Mouse (Mus musculus) midbrain, embryonic 11.5 days (tissue): Measurements from ENCODE around the gene Prkag2. TPM values are rescaled to one million over a fixed set of nuclear protein-coding genes. Genes with fewer than 3 reads are reported as not detected.
"Not testable (repeated sequence)": the region's sequence is repeated elsewhere in the genome, so short reads cannot be mapped to it uniquely, and the experiment has no call there.

Source experiments
- ATAC-seq: fragments of 200-750 bp; cut with Nextera tagmentation; 2 replicates; pipeline ENCODE4 v1.8.0; 2017; ENCODE audit warnings: moderate TSS enrichment, moderate library complexity; ENCODE audit not compliant: low FRiP score
- DNase-seq: peaks from one replicate; pipeline ENCODE4 v3.0.0; 2015; ENCODE audit warnings: low spot score; ENCODE audit errors: missing footprints
- H3K27ac ChIP-seq: fragments of 300-500 bp; sonication (generic); 2 replicates; pipeline ENCODE4 v1.5.1; 2014; ENCODE audit warnings: low read depth, low read length
- H3K27me3 ChIP-seq: fragments of 300-500 bp; sonication (generic); 2 replicates; pipeline ENCODE4 v1.6.1; 2014; ENCODE audit warnings: mild to moderate bottlenecking, low read length, moderate library complexity, mixed read lengths; ENCODE audit not compliant: control insufficient read depth, insufficient read depth
- H3K36me3 ChIP-seq: fragments of 300-500 bp; sonication (generic); 2 replicates; pipeline ENCODE4 v1.6.1; 2014; ENCODE audit warnings: mild to moderate bottlenecking, low read length, moderate library complexity, mixed read lengths; ENCODE audit not compliant: control insufficient read depth, insufficient read depth
- H3K4me1 ChIP-seq: fragments of 300-500 bp; sonication (generic); 2 replicates; pipeline ENCODE4 v1.6.1; 2014; ENCODE audit warnings: low read length; ENCODE audit not compliant: control insufficient read depth, insufficient read depth
- H3K4me2 ChIP-seq: fragments of 300-500 bp; sonication (generic); 2 replicates; pipeline ENCODE4 v1.6.1; 2014; ENCODE audit warnings: mild to moderate bottlenecking, moderate library complexity
- H3K4me3 ChIP-seq: fragments of 300-500 bp; sonication (generic); 2 replicates; pipeline ENCODE4 v1.5.1; 2014; ENCODE audit warnings: low read depth, low read length
- H3K9ac ChIP-seq: fragments of 300-500 bp; sonication (generic); 2 replicates; pipeline ENCODE4 v1.6.1; 2014; ENCODE audit warnings: low read length
- H3K9me3 ChIP-seq: fragments of 300-500 bp; sonication (generic); 2 replicates; pipeline ENCODE4 v1.6.1; 2016; ENCODE audit warnings: low read length; ENCODE audit not compliant: control insufficient read depth
- WGBS: fragments of 180-500 bp; shearing (Covaris S2); extraction: QIAGEN DNeasy Blood & Tissue Kit; methylation state at CpG from one replicate; pipeline ENCODE4 v1.1.7; 2014; 5-methylcytosine and 5-hydroxymethylcytosine counted together
- polyA plus RNA-seq: library from polyadenylated mRNA; unstranded; fragments of >200 nt; fragmentation: Nextera tagmentation; extraction: Ambion mirVana; gene quantifications from 2 replicates; pipeline ENCODE4 v1.2.1, GENCODE M21; 2014

Gene Prkag2
- polyA plus RNA-seq, 1 experiment from 2014 or later, result 59.8 TPM

DNA sequence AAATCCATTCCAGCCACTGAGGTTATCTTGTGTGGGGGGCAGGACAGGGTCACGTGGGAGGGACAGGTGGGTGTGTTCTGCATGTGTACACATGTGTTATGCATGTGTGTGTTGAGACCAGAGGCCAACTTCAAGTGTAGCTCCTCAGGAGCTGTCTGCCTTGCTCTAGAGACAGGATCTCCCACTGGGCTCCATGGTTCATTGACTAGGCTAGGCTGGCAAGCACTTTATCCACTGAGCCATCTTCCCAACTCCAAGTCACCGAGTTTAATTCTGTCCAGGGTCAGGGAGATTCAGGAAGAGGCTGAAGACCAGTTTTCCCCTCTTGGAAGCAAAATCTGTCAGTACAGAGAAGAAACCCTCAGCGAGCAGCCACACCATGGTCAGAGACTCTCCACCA lies 19.4 kb downstream of the Prkag2 start:
- H3K27me3 ChIP-seq, result no peaks in the 10 kb centered on the region
- no peaks in the 10 kb centered on the region for H3K9me3 ChIP-seq
- no peak overlapping the region for H3K4me2 ChIP-seq
- no peaks in the 10 kb centered on the region for H3K36me3 ChIP-seq
- no peaks in the 10 kb centered on the region for H3K4me1 ChIP-seq
- H3K4me3 ChIP-seq, result no peak overlapping the region
- WGBS, result 78% methylated on average over 3 of the region's 3 CpGs
- DNase-seq, result no peak
- H3K27ac ChIP-seq, result no peak overlapping the region
- H3K9ac ChIP-seq, result no peak overlapping the region
- no peak for ATAC-seq

DNA sequence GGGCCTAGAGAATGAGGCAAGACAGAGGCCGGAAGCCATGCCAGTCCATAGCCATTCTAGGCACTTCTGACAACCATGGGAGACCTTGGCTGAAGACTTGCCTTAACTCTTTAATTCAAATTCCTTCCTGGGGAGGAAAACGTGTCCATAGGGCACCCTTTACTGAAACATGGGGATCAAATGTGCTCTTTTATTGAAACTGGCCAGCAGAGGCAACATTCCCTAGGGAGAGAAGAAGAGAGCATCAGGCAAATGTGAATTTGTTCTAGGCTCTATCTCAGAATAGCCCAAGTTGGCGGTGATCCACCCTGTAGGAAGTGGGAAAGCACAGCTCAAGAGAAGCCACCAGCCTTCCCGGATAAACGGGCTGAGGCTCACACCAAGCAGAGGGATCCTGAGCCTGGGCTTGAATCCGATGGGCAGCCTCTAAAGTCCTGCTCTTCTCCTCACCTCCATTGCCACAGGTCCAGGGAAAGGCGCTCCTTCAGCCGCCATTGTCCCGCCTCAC lies 19.9 kb downstream of the Prkag2 start:
- Histone ChIP-seq H3K4me3 (no peak overlapping the region), H3K4me1 (no peaks in the 10 kb centered on the region), H3K9ac (no peak overlapping the region), H3K9me3 (no peaks in the 10 kb centered on the region), H3K4me2 (no peak overlapping the region), H3K27me3 (no peaks in the 10 kb centered on the region), H3K36me3 (no peaks in the 10 kb centered on the region), H3K27ac (no peak overlapping the region)
- no peak for ATAC-seq
- no peak for DNase-seq
- 92% methylated on average over 9 of the region's 9 CpGs for WGBS

DNA sequence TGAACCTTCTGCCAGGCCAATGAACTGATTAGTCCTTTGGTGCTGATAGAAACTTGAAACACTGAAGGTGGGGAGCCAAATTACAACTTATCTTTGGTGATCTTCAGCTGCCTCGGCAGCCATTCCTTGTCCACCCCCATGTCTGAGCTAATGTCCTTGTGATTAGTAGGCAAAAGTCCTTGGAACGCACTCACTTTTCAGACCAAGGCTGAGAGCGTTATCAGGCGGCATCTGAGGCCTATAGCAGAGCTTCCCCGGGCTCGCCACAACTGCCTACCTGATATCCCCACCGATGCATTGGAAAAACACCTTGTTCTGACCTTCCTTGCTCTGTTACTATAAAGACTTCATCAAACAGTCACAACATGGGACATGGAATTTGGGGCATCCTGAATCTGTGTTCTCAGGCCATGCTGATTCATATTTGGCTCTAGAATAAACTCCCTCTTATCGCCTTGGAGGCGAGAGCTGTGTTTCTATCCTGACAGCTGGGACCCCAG lies 20.6 kb downstream of the Prkag2 start:
- H3K9ac ChIP-seq, result no peak overlapping the region
- no peak for ATAC-seq
- no peak overlapping the region for H3K4me2 ChIP-seq
- H3K27ac ChIP-seq, result no peak overlapping the region
- no peaks in the 10 kb centered on the region for H3K4me1 ChIP-seq
- H3K27me3 ChIP-seq, result no peaks in the 10 kb centered on the region
- DNase-seq, result no peak
- WGBS, result 95% methylated on average over 9 of the region's 9 CpGs
- no peak overlapping the region for H3K4me3 ChIP-seq
- no peaks in the 10 kb centered on the region for H3K36me3 ChIP-seq
- no peaks in the 10 kb centered on the region for H3K9me3 ChIP-seq

DNA sequence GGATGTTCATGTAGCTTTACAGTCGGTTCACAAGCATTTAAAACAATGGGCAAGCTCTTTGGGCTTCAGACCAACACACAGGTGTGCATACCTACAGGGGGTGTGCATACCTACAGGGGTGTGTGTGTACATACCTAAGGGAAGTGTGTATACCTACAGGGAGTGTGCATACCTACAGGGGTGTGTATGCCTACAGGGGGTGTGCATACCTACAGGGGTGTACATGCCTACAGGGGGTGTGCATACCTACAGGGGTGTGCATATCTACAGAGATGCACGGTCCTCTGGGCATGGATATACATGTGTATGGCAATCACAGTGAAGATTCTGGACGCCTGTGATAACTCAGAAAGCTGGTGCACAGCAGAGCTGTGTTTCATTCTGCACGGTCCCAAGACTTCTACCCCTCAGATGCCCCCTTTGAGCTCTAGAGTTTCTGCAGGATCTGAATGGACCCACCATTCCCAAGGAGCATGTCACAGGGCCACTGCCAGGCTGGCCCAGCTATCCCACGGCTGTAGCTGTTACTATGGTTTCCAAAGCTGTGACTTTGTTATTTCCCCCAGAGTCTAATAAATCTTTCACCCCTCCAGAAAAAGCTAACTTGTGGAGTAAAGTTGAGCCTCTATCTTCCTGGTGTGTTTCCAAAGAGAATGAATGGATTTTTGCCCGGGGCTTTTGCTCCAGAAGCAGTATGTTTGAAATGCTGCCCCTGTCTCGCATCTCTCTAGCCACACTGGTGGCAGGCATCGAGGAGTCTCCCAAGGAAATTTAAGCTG lies 22.4 kb downstream of the Prkag2 start:
- ATAC-seq (no peak), DNase-seq (no peak)
- Histone ChIP-seq H3K27me3 (no peaks in the 10 kb centered on the region), H3K4me3 (no peak overlapping the region), H3K27ac (no peak overlapping the region), H3K4me2 (no peak overlapping the region), H3K9me3 (no peaks in the 10 kb centered on the region), H3K9ac (no peak overlapping the region), H3K36me3 (no peaks in the 10 kb centered on the region), H3K4me1 (no peaks in the 10 kb centered on the region)
- 71% methylated on average over 8 of the region's 8 CpGs for WGBS

DNA sequence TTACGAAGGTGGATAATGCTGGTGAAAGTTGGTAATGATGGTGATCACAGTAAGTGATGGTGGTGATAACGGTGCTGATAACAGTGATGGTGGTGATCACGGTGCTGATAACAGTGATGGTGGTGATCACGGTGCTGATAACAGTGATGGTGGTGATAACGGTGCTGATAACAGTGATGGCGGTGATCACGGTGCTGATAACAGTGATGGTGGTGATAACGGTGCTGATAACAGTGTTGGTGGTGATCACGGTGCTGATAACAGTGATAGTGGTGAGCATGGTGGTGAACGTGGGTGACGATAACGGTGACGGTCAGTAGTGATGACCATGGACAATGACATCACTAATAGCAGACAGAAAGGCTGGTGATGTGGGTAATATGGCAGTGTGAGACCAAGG lies 23.2 kb downstream of the Prkag2 start:
- H3K4me3 ChIP-seq, H3K27me3 ChIP-seq, H3K4me1 ChIP-seq, H3K9ac ChIP-seq, ATAC-seq, H3K4me2 ChIP-seq, H3K9me3 ChIP-seq, DNase-seq, H3K36me3 ChIP-seq, H3K27ac ChIP-seq: not testable (repeated sequence)
- WGBS, result 93% methylated on average over 13 of the region's 13 CpGs

DNA sequence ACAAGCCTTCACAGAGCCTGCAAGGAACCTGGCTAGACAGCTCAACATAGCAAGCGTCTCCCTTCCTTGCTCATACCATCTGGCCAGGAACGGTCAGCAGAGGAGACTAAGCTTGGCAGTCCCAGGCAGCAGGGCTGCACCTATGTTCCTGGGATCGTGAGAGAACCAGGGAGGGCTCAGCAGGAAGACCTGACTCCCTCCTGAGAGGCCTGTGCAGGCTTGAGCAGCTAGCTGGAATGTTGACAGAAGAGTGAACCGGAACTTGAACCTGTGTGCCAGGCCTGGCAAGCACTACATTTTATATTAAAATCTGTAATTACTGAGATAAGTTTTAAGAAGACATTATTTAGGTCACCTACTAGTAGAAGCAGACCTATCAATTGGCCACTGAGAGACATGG lies 24.8 kb downstream of the Prkag2 start:
- Histone ChIP-seq H3K4me1 (no peaks in the 10 kb centered on the region), H3K9ac (no peak overlapping the region), H3K27ac (no peak overlapping the region), H3K9me3 (no peaks in the 10 kb centered on the region), H3K27me3 (no peaks in the 10 kb centered on the region), H3K4me3 (no peak overlapping the region), H3K4me2 (no peak overlapping the region), H3K36me3 (no peaks in the 10 kb centered on the region)
- DNase-seq, result no peak
- WGBS, result 83% methylated on average over 4 of the region's 4 CpGs
- ATAC-seq, result no peak

DNA sequence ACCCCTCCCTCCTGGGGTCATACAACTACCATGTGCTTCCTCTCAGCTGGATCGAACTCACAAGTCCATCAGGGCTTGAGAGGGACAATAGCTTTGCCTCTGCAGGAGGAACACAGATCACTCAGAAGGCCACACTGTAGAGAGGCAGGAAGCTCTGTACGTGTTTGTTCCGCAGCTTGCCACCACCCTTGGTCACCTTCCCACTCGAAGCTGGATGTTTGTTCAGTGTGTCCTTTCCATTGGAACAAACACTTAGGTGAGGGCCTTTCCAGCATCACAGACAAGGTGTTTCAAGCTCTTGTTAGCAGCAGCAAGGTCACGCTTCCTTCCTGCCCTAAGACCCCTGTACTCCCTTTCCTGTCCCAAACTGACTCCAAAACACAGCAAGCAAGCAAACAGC lies 30.6 kb downstream of the Prkag2 start:
- no peaks in the 10 kb centered on the region for H3K36me3 ChIP-seq
- H3K4me3 ChIP-seq, result no peak overlapping the region
- no peaks in the 10 kb centered on the region for H3K9me3 ChIP-seq

GRCm38 (mm10) chr5:25067122-25067521 lies 33.3 kb downstream of the Prkag2 start:
- Histone ChIP-seq H3K4me3 (no peak overlapping the region), H3K36me3 (no peaks in the 10 kb centered on the region), H3K27me3 (no peaks in the 10 kb centered on the region), H3K4me2 (no peak overlapping the region), H3K4me1 (no peaks in the 10 kb centered on the region), H3K27ac (no peak overlapping the region), H3K9ac (no peak overlapping the region), H3K9me3 (no peaks in the 10 kb centered on the region)
- DNase-seq (no peak), ATAC-seq (no peak)
- WGBS, result 66% methylated on average over 6 of the region's 6 CpGs

More for the DNA sequence above, 30.6 kb downstream of the Prkag2 start:
- no peak for DNase-seq
- Histone ChIP-seq H3K4me1 (no peaks in the 10 kb centered on the region), H3K27me3 (no peaks in the 10 kb centered on the region), H3K9ac (no peak overlapping the region), H3K27ac (no peak overlapping the region), H3K4me2 (no peak overlapping the region)
- 81% methylated on average over 5 of the region's 5 CpGs for WGBS
- no peak for ATAC-seq

- H3K36me3 ChIP-seq, result no peaks in the 10 kb centered on the region
- 65% methylated on average over 8 of the region's 8 CpGs for WGBS
- H3K4me2 ChIP-seq, result no peak overlapping the region
- H3K27me3 ChIP-seq, result no peaks in the 10 kb centered on the region
- no peak overlapping the region for H3K9ac ChIP-seq
- no peaks in the 10 kb centered on the region; the same call in 1 of the 2 replicates for H3K4me1 ChIP-seq
- no peaks in the 10 kb centered on the region for H3K9me3 ChIP-seq
- H3K27ac ChIP-seq, result no peak overlapping the region
- no peak overlapping the region for H3K4me3 ChIP-seq
- ATAC-seq (no peak), DNase-seq (no peak)
These were observed 35.9 kb downstream of the Prkag2 start for GRCm38 (mm10) chr5:25064270-25065232.
